In the genomic region with DNA sequence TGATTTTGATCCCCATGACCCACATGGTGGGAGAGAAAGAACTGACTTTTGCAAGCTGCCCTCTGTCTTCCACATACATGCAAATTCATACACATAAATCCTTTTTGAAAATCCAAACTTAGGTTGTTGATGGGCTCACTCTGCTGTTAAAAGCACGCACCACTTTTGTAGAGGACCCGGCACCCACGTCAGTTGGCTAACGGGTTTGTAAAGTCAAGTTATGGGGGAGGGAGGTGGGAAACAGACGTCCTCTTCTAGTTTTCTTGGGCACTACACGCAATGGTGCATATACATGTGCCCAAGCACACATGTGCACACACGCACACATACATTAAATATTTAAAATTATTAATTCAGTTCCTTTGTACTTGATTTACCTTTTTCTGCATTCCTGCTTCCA, we compare ENCODE assay signal across 13 mouse cellular contexts.
"Had no signal": no experiment of that assay in that cellular context is flagged by ENCODE, and none has a peak within 500 bp of the region (broad histone marks: within the 10 kb centered on the region; RNA-seq: fewer than 3 reads in every experiment).

No protein-coding gene starts in this region.

- DNase-seq: lung, adult 18-20 months; lung, embryonic 14.5 days; lung, postnatal 10 days; lung, postnatal 4 days; midbrain, embryonic 14.5 days; retina, postnatal 1 day; right cerebral cortex, adult 18-20 months; right cerebral cortex, postnatal 25 days; right cerebral cortex, postnatal 4 days; spleen, adult 18-20 months; thymus, adult 2 months; thymus, postnatal 25 days; thymus, postnatal 4 days had no signal
